Mouse (Mus musculus) thymus, adult 2 months (tissue): ENCODE results near the gene Hbb-bs. TPM values are rescaled to one million over a fixed set of nuclear protein-coding genes. Genes with fewer than 3 reads are reported as not detected.
"Not testable (repeated sequence)": the region's sequence is repeated elsewhere in the genome, so short reads cannot be mapped to it uniquely, and the experiment has no call there.

ENCODE experiments used
- DNase-seq: peaks from one replicate; pipeline ENCODE4 v3.0.0; 2021
- H3K27ac ChIP-seq: fragments of 200-500 bp; 2 replicates; pipeline ENCODE4 v1.5.1; 2012; ENCODE audit warnings: low read length, control low read depth; ENCODE audit not compliant: control insufficient read depth, insufficient read depth
- H3K27me3 ChIP-seq: fragments of 200-500 bp; 2 replicates; pipeline ENCODE4 v1.6.1; 2012; ENCODE audit warnings: mild to moderate bottlenecking, low read length, moderate library complexity, mixed read lengths; ENCODE audit not compliant: control insufficient read depth, insufficient read depth
- H3K36me3 ChIP-seq: fragments of 200-500 bp; 2 replicates; pipeline ENCODE4 v1.6.1; 2012; ENCODE audit warnings: mild to moderate bottlenecking, low read length, moderate library complexity; ENCODE audit not compliant: control insufficient read depth, insufficient read depth
- H3K4me1 ChIP-seq: fragments of 200-500 bp; replicated peaks from 2 replicates; pipeline ENCODE4 v1.6.1; 2012; ENCODE audit warnings: low read length; ENCODE audit not compliant: control insufficient read depth, insufficient read depth
- H3K4me3 ChIP-seq: fragments of 200-500 bp; 2 replicates; pipeline ENCODE4 v1.5.1; 2012; ENCODE audit warnings: mild to moderate bottlenecking, low read length, control low read depth, moderate library complexity; ENCODE audit not compliant: control insufficient read depth, insufficient read depth
- CTCF ChIP-seq: fragments of 200-500 bp; IDR thresholded peaks from 2 replicates; pipeline ENCODE4 v1.5.1; 2012; ENCODE audit warnings: mild to moderate bottlenecking, control low read depth, low read length, moderate library complexity, borderline replicate concordance; ENCODE audit not compliant: control insufficient read depth, poor library complexity, insufficient read depth; ENCODE audit errors: extremely low read depth
- POLR2A ChIP-seq: fragments of 200-500 bp; IDR thresholded peaks from 2 replicates; pipeline ENCODE4 v1.6.1; 2012; ENCODE audit warnings: mild to moderate bottlenecking, low read length, control low read depth, moderate library complexity; ENCODE audit not compliant: control insufficient read depth, poor library complexity, insufficient read depth; ENCODE audit errors: extremely low read depth
- WGBS: fragments of 180-500 bp; shearing (Covaris S2); methylation state at CpG from one replicate; pipeline ENCODE4 v1.1.7; 2018; 5-methylcytosine and 5-hydroxymethylcytosine counted together
- polyA plus RNA-seq: library from polyadenylated mRNA; depleted of rRNA; stranded (reverse); fragments of >200 nt; gene quantifications from 2 replicates; pipeline ENCODE4 v1.2.3, GENCODE M21; 2012; rRNA removed

The Hbb-bs gene
- polyA plus RNA-seq, 1 experiment = 2,649 TPM

DNA sequence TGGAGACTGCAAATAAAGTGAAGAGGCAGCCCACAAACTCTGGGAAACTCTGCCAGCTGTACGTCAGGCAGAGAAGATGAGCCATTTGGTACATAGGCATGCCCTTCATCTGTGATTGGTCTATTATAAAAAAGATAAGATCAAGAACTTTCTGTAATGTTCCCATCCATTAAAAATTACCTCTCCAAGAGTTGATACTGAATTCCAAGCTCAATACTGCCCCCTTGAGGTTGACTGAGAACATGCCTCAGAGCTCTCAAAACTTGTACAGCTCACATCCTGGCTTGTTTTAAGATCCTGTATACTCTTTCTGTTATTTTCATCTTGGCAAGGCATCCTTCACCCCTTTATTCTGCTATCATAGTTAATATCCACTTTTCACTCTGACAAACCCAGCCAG lies 21.0 kb downstream of the Hbb-bs start:
- WGBS = 71% methylated on average over 1 of the region's 1 CpGs
- Histone ChIP-seq H3K4me3 (no peak overlapping the region), H3K27ac (no peak overlapping the region)

DNA sequence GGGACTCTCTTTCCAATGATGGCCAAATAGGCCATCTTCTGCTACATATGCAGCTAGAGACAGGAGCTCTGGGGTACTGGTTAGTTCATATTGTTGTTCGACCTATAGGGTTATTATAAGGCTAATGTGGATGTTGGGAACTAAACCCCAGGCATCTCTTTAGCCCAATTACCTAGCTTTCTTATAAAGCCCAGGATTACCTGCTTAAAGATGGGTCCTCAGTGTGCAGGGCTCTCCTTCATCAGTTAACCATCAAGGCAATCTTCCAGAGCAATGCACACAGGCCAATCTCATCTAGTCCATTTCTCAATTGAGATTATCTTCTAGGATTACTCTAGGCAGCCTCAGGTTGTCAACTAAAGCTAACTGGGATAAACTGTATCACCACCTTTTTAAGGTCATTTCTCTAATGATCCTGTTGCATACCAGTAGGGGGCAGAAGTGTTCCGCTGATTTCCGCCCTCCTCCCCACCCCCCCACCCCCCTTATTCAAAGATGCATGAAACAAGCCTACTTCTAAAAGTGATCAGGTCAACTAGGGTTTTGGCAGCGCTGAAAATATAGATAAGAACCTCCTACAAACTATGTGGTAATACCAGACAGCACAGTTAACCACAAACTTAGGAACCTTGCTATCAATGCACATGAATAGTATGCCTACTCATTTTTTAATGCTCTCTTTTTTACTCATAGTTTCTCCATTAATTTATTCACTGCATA lies 35.1 kb downstream of the Hbb-bs start:
- H3K36me3 ChIP-seq = no peaks in the 10 kb centered on the region
- WGBS = 22% methylated on average over 4 of the region's 4 CpGs
- no peak for DNase-seq

More for the DNA sequence above, 21.0 kb downstream of the Hbb-bs start:
- Histone ChIP-seq H3K27me3 (no peaks in the 10 kb centered on the region), H3K4me1 (no peaks in the 10 kb centered on the region), H3K36me3 (no peaks in the 10 kb centered on the region)
- DNase-seq = peak; percentile 2
- no peak for TF ChIP-seq CTCF
- TF ChIP-seq POLR2A = no peak

DNA sequence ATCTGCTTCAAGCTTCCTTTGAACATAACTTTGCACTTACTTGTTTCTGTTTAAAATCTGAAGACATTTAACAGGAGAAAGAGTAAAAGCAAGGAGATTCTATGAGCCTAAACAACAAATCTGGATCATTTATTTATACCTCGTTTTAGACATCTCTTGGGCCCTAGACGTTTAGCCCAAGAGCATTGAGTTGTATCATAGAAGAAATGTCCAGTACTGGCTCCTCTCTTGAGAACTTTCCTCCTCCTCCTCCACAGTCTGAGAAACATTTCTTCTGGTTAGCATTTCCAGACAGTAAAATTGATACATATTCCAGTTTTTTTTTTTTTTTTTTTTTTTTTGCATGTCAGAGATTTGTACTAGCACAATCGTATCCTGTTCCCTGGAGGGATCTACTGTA lies 36.2 kb downstream of the Hbb-bs start, which contains the start of gene Olfr67:
TSS of gene Olfr67 (minus strand) at position 101 of the 400 bp plus-strand sequence.
- DNase-seq = no peak
- TF ChIP-seq CTCF (no peak), POLR2A (no peak)
- Histone ChIP-seq H3K36me3 (no peaks in the 10 kb centered on the region), H3K4me1 (no peaks in the 10 kb centered on the region), H3K27me3 (no peaks in the 10 kb centered on the region), H3K27ac (no peak within 1 kb of the TSS), H3K4me3 (no peak within 1 kb of the TSS)
- 76% methylated on average over 3 of the region's 3 CpGs for WGBS

More for the DNA sequence above, 35.1 kb downstream of the Hbb-bs start:
- no peaks in the 10 kb centered on the region for H3K27me3 ChIP-seq
- H3K4me1 ChIP-seq = no peaks in the 10 kb centered on the region
- no peak overlapping the region for H3K27ac ChIP-seq
- TF ChIP-seq POLR2A (no peak), CTCF (no peak)
- H3K4me3 ChIP-seq = no peak overlapping the region

DNA sequence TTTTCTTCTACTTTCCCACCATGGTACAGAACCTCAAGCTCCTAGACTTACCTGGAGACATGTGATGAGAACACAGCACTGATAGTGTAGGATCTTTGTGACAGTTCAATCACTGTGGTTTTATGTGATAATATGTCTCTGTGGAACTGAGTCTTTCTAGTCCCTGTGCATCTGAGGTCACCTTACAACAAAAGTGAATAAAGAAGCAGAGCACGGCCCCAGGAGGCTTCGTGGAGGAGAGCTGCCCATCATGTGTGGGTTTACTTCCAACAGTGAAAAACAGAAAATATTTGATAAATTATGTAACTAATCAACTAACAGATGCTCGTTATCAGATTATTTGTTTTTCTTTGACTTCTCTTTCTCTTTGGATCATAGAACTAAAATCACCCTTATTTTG lies 48.3 kb downstream of the Hbb-bs start, which contains the start of gene Olfr68:
TSS of gene Olfr68 (minus strand) at position 101 of the 400 bp plus-strand sequence.
- Histone ChIP-seq H3K36me3 (no peaks in the 10 kb centered on the region), H3K4me1 (no peaks in the 10 kb centered on the region), H3K27ac (no peak within 1 kb of the TSS), H3K4me3 (no peak within 1 kb of the TSS), H3K27me3 (no peaks in the 10 kb centered on the region)
- WGBS = 93% methylated on average over 3 of the region's 3 CpGs
- DNase-seq = no peak
- TF ChIP-seq CTCF (no peak), POLR2A (no peak)

DNA sequence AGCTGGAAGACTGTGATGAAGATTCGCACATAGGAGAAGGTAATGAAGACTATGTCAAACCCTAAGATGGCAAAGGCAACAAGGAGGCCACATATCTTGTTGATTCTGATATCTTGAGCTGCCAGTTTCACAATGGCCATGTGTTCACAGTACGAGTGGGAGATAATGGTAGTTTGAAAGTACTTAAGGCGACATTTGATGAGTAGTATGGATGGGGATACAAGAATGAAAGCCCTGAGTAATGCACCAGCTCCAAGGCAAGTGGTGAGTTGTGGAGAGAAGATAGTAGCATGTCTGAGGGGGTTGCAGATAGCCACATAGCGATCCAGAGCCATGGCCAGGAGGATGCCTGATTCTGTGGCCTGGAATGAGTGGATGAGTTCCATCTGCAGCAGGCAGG lies 50.2 kb downstream of the Hbb-bs start:
- H3K4me3 ChIP-seq, H3K36me3 ChIP-seq, H3K4me1 ChIP-seq, DNase-seq, H3K27ac ChIP-seq, H3K27me3 ChIP-seq: not testable (repeated sequence)
- 89% methylated on average over 4 of the region's 4 CpGs for WGBS

Other genes starting within 250 kb of the Hbb-bs start
- not detected in 2 replicates for gene Olfr618, start 238.0 kb downstream of the Hbb-bs start, polyA plus RNA-seq
- gene Olfr619, start 227.5 kb downstream of the Hbb-bs start, polyA plus RNA-seq = not detected in 2 replicates
- not detected in 2 replicates for gene Olfr620, start 215.6 kb downstream of the Hbb-bs start, polyA plus RNA-seq
- not detected in 2 replicates for gene Olfr622, start 185.4 kb downstream of the Hbb-bs start, polyA plus RNA-seq
- gene Olfr623, start 164.4 kb downstream of the Hbb-bs start, polyA plus RNA-seq = not detected in 2 replicates
- 0.03 TPM in 1 of 2 replicates, not detected in the other for gene Olfr624, start 156.9 kb downstream of the Hbb-bs start, polyA plus RNA-seq
- gene Olfr625-ps1, start 145.4 kb downstream of the Hbb-bs start, polyA plus RNA-seq = not detected in 2 replicates
- gene Olfr243, start 113.4 kb downstream of the Hbb-bs start, polyA plus RNA-seq = not detected in 2 replicates
- not detected in 2 replicates for gene Olfr628, start 97.7 kb downstream of the Hbb-bs start, polyA plus RNA-seq
- gene Olfr629, start 83.2 kb downstream of the Hbb-bs start, polyA plus RNA-seq = not detected in 2 replicates
- not detected in 2 replicates for gene Olfr630, start 70.8 kb downstream of the Hbb-bs start, polyA plus RNA-seq
- gene Olfr69, start 56.5 kb downstream of the Hbb-bs start, polyA plus RNA-seq = not detected in 2 replicates
- not detected in 2 replicates for gene Olfr68, start 48.4 kb downstream of the Hbb-bs start, polyA plus RNA-seq
- not detected in 2 replicates for gene Olfr67, start 36.3 kb downstream of the Hbb-bs start, polyA plus RNA-seq
- gene Hbb-bt, start 14.1 kb downstream of the Hbb-bs start, polyA plus RNA-seq = 168 and 261 TPM in 2 replicates
- not detected in 2 replicates for gene Hbb-bh2, start 12.4 kb upstream of the Hbb-bs start, polyA plus RNA-seq
- gene Hbb-bh1, start 15.1 kb upstream of the Hbb-bs start, polyA plus RNA-seq = 0.66 and 0.77 TPM in 2 replicates
- gene Hbb-y, start 25.1 kb upstream of the Hbb-bs start, polyA plus RNA-seq = 1.1 and 1.4 TPM in 2 replicates
- not detected in 2 replicates for gene Olfr66, start 58.2 kb upstream of the Hbb-bs start, polyA plus RNA-seq
- gene Olfr64, start 66.4 kb upstream of the Hbb-bs start, polyA plus RNA-seq = not detected in 2 replicates
- gene Olfr65, start 75.4 kb upstream of the Hbb-bs start, polyA plus RNA-seq = not detected in 2 replicates
- not detected in 2 replicates for gene Olfr631, start 100.7 kb upstream of the Hbb-bs start, polyA plus RNA-seq
- gene Olfr632, start 106.3 kb upstream of the Hbb-bs start, polyA plus RNA-seq = 0.07 TPM in 1 of 2 replicates, not detected in the other
- not detected in 2 replicates for gene Olfr633, start 116.3 kb upstream of the Hbb-bs start, polyA plus RNA-seq
- gene Olfr635, start 143.1 kb upstream of the Hbb-bs start, polyA plus RNA-seq = not detected in 2 replicates
- gene Olfr638, start 170.7 kb upstream of the Hbb-bs start, polyA plus RNA-seq = not detected in 2 replicates
- not detected in 2 replicates for gene Olfr639, start 189.2 kb upstream of the Hbb-bs start, polyA plus RNA-seq
- gene Olfr640, start 197.5 kb upstream of the Hbb-bs start, polyA plus RNA-seq = not detected in 2 replicates
- not detected in 2 replicates for gene Olfr641, start 207.3 kb upstream of the Hbb-bs start, polyA plus RNA-seq
- gene Olfr642, start 224.6 kb upstream of the Hbb-bs start, polyA plus RNA-seq = not detected in 2 replicates
- gene 4930516K23Rik, start 233.3 kb upstream of the Hbb-bs start, polyA plus RNA-seq = not detected in 2 replicates
- gene Olfr644, start 243.8 kb upstream of the Hbb-bs start, polyA plus RNA-seq = not detected in 2 replicates